Comparison of ENCODE assay signal across 8 mouse cellular contexts in the genomic region with DNA sequence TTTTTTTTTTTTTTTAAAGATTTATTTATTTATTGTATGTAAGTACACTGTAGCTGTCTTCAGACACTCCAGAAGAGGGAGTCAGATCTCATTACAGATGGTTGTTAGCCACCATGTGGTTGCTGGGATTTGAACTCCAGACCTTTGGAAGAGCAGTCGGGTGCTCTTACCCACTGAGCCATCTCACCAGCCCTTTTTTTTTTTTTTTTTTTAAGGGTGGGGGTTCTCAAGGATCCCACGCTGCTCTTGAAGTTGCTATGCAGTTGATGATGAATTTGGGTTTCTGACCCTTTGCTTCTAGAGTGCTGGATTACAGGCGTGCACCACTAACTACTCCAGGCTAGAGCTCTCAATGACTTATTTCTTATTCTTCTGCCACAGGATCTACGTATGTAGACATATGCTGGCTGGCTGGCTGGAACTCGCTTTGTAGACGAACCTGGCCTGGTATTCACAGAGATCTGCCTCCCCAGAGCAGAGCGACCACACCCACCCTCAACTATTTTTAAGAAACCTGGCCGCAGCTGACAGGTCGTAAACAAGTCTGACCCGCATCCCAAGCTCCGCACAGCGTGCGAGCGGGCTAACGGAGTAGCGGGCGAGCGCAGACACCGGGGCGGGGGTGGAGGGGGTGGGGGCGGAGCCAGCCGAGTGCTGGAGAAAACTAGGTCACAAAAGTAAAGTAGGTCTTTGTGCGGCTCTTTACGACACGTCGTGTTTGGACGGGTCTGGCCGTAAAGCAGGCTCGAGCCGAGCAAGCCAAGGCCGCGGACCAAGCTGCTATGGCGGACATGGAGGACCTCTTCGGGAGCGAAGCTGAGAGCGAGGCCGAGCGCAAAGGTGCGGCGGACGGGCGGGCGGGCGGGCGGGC. TPM values are rescaled to one million over a fixed set of nuclear protein-coding genes. Genes with fewer than 3 reads are reported as not detected.
DNase-seq lines count a peak whose midpoint lies in the region; ATAC-seq lines count a peak whose summit lies in the region.

A gene (plus strand): TSS at position 729 of the 871 bp plus-strand sequence.

- 0% methylated on average over 44 of the region's 45 CpGs for WGBS in hindbrain, embryonic 16.5 days
- WGBS in macrophage (ENCODE audit: missing documents): 2% methylated on average over 39 of the region's 45 CpGs

- ATAC-seq in hindbrain, embryonic 16.5 days: peak; percentile 96

- peak within 1 kb of the TSS; percentile 82 for H3K27ac ChIP-seq in hindbrain, embryonic 16.5 days (ENCODE audit: low read depth, low read length)
- peak within 1 kb of the TSS; percentile 34 for H3K27ac ChIP-seq in macrophage

- peaks cover 41% of the 10 kb centered on the region for H3K79me2 ChIP-seq in macrophage (ENCODE audit: inconsistent target)

- H3K4me3 ChIP-seq in hindbrain, embryonic 16.5 days (ENCODE audit: low read length): peak within 1 kb of the TSS; percentile 81
- peak within 1 kb of the TSS; percentile 89 for H3K4me3 ChIP-seq in macrophage (ENCODE audit: inconsistent target)

- H3K27me3 ChIP-seq in hindbrain, embryonic 16.5 days (replicated peaks; ENCODE audit: control insufficient read depth, insufficient read depth, low read length): no peaks in the 10 kb centered on the region

- H3K36me3 ChIP-seq in hindbrain, embryonic 16.5 days (ENCODE audit: control insufficient read depth, insufficient read depth, low read length): 0 out of 2 replicates have a peak, but pooled peaks cover 3% of the 10 kb centered on the region
- H3K36me3 ChIP-seq in macrophage (ENCODE audit: inconsistent target): peaks cover 8% of the 10 kb centered on the region

- peak within 1 kb of the TSS; percentile 70 for H3K4me2 ChIP-seq in hindbrain, embryonic 16.5 days (ENCODE audit: low read length)

- peak within 1 kb of the TSS; percentile 94 for H3K9ac ChIP-seq in hindbrain, embryonic 16.5 days (ENCODE audit: low read depth, low read length)

- DNase-seq in R1 (ENCODE audit: low read depth, low spot score): peak; percentile 96
- DNase-seq in cerebellum, postnatal 25 days: peak; percentile 92 to 94
- DNase-seq in frontal cortex, postnatal 36 days (ENCODE audit: low spot score in 2 of 2): peak; percentile 84 to 94
- peak; percentile 87 to 90 for DNase-seq in left cerebral cortex, adult 18-20 months (ENCODE audit: low spot score in 2 of 2)
- DNase-seq in right cerebral cortex, adult 18-20 months: peak; percentile 95
- peak; percentile 47 for DNase-seq in urinary bladder, postnatal 10 days (ENCODE audit: low spot score)

- peaks cover 12% of the 10 kb centered on the region for H3K4me1 ChIP-seq in hindbrain, embryonic 16.5 days (ENCODE audit: control insufficient read depth, insufficient read depth, low read depth, low read length)

- H3K9me3 ChIP-seq in hindbrain, embryonic 16.5 days (ENCODE audit: control insufficient read depth, low read length): no peaks in the 10 kb centered on the region

RNA-seq across cellular contexts. Expression of the gene that starts here (rescaled TPM):
- polyA plus RNA-seq in hindbrain, embryonic 16.5 days (2015; fragmentation: Nextera tagmentation; extraction: Ambion mirVana): 42.6 and 43.0 TPM in 2 replicates
- 10 to 100 TPM; 28.8 to 32.0 TPM for total RNA-seq in left cerebral cortex, adult 18-20 months (2021)
- 10 to 100 TPM; 17.2 to 46.0 (median 31.6) TPM for total RNA-seq in macrophage (2018; cell fraction: chromatin; rRNA removed)
- 10 to 100 TPM; 16.1 to 25.7 (median 21.2) TPM for total RNA-seq in macrophage (2018; cell fraction: cytosol; rRNA removed)
- 10 to 100 TPM; 13.2 to 30.4 (median 19.6) TPM for total RNA-seq in macrophage (2018; cell fraction: nucleus; rRNA removed)
- polyA plus RNA-seq in macrophage (2018): 15.0 to 36.4 TPM (median 28.2 TPM) in 3 replicates

Comparison
In these comparisons a context has a peak if more than half of its experiments do, and no peak if none do; other contexts are left out.
1. Peak in every context shown above with its lines: DNase-seq, ATAC-seq, H3K4me3 ChIP-seq and H3K27ac ChIP-seq.